Mouse (Mus musculus) adrenal gland, postnatal 36 days (tissue): ENCODE data around the gene Zmym2. TPM values are rescaled to one million over a fixed set of nuclear protein-coding genes. Genes with fewer than 3 reads are reported as not detected.
"Not testable (repeated sequence)": the region's sequence is repeated elsewhere in the genome, so short reads cannot be mapped to it uniquely, and the experiment has no call there.

ENCODE experiments used
- DNase-seq, 2 experiments: peaks; one replicate each; pipeline ENCODE4 v3.0.0; 2021; ENCODE audit warnings: mixed read lengths in 1 of 2
- long read RNA-seq, 2 experiments: library from polyadenylated mRNA; stranded (forward); transcript quantifications; one replicate each; pipeline ENCODE4 v2.0.0; 2021; ENCODE audit warnings: borderline sequencing depth in 2 of 2
- total RNA-seq, 2 experiments: library from RNA; stranded (reverse); gene quantifications; 2 replicates each; pipeline ENCODE4 v1.2.3; 2021

Zmym2 gene
- 10 to 100 TPM; 54.9 to 55.5 TPM for total RNA-seq
- long read RNA-seq, experiment 1, full-length matches to known transcripts = 1 of 4 reads
- long read RNA-seq, experiment 1, partial matches to known transcripts = 2 of 4 reads
- long read RNA-seq, experiment 1, other reads (novel, unspliced or antisense) = 1 of 4 reads
- long read RNA-seq, experiment 2, partial matches to known transcripts = 1 of 2 reads
- long read RNA-seq, experiment 2, other reads (novel, unspliced or antisense) = 1 of 2 reads

GRCm38 (mm10) chr14:56886594-56887513, at the start of gene Zmym2:
Gene Zmym2 (plus strand): TSS chr14:56886653.
- peak; percentile 73 to 84 for DNase-seq

DNA sequence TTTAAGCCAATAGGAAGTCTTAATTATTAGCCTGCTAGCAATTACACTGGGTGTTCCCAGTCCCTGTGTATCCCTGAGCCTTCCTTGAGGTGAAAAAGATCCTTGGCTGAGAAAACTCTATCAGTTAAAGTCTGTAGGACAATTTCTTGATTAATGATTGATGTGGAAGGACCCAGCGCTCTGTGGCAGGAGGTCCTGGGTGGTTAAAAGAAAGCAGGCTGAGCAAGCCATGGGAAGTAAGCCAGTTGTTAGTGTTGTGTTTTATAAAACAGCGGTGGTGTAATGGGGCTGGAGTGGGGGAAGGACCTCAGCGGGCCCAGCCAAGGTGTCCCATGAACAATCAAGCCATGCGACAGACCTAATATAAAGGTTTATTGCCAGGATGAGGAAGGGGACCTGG, 42.4 kb upstream of the Zmym2 start:
- DNase-seq = no peak

DNA sequence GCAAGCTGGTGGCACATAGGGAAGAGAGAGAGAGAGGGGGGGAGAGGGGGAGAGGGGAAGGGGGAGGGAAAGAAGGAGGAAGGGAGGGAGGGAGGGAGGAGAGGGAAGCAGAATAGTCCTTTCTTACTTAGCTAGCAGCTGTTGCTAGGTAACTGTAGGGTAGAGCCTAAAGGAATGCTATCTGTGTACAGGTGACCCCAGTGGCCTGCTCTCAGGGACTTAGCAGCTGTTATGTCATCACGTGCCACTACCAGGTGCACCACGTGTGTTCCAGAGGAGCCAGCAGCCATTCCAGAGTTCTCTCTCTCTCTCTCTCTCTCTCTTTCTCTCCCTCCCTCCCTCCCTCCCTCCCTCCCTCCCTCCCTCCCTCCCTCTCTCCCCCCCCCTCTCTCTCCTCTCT, 41.9 kb upstream of the Zmym2 start:
- no peak for DNase-seq

- no peak for DNase-seq
Observed at GRCm38 (mm10) chr14:56848322-56848721, 38.1 kb upstream of the Zmym2 start.

GRCm38 (mm10) chr14:56849681-56850080, 36.8 kb upstream of the Zmym2 start:
- peak; percentile 2 to 4 for DNase-seq

DNA sequence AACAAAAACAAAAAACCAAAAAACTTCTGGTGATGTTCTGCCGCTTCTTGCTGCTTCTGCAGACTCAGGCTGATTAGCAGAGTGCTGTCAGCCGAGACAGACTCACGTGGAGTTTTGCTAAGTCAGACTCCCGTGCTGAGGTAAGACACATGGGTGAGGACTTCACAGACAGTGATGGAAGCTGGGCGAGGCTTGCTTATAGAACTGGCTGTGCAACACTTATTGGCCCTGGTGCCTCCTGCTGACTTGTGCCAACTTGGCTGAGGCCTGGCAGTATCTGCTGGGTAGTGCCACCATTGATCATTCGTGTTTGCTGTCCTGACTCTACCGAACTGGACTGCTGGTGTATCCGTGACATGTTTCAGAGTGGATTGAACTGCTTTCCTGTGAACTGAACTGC, 22.4 kb upstream of the Zmym2 start:
- no peak for DNase-seq

- no peak for DNase-seq
Observed at GRCm38 (mm10) chr14:56864641-56865040, 21.8 kb upstream of the Zmym2 start.

GRCm38 (mm10) chr14:56865112-56865511, 21.3 kb upstream of the Zmym2 start:
- not testable (repeated sequence) for DNase-seq

GRCm38 (mm10) chr14:56873525-56873924, 12.9 kb upstream of the Zmym2 start:
- no peak for DNase-seq

DNA sequence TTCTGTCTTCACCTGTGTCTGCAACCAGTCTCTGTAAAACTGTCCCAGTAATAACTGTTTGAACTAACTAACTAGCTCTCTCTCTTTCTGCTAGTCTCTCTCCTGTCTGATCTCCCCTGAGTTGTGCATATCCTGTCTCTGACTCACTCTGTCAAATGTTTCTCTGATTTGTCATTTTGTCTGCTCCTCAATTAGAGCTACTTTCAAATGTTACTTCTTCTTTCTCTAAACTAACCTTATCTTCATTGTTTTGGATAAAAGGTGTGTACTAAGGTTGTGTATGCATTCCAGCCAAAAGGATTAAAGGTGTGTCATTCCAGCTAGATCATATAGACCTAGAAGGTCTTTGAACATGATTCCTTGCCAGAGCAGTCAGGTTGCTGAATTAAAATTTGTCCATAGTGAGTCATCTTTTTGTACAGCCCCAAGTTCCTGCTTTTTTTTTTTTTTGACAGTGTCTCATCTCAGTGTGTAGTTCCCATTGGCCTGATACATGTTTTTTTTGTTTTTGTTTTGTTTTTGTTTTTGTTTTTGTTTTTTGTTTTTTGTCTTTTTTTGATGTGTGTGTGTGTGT, 10.8 kb upstream of the Zmym2 start:
- DNase-seq = no peak

GRCm38 (mm10) chr14:56881271-56881670, 5.2 kb upstream of the Zmym2 start:
- DNase-seq = no peak

- DNase-seq = no peak
Observed at GRCm38 (mm10) chr14:56883431-56883830, 3.0 kb upstream of the Zmym2 start.

DNA sequence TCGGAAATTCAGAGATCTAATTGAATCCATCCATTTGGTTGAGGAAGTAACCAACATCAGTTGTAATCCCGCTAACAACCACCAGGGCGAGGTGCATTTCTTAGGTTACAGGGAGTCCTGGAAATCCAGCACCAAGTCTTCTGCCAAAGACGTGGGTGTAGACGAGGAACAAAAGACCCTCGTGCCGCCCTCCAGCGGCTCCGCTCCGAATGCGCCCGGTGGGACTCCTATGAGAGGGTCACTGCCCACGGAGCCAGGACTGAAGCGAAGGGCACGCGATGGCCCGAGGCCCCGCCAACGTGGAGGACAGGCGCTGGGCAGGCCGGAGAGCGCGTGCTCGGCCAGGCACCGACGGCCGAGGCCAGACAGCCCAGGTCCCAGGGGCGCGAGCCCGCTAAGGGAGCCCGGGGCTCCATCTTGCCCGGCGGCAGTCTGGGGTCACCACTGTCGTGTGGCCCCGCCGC, 1.1 kb upstream of the Zmym2 start:
- DNase-seq = peak; percentile 74 to 80

DNA sequence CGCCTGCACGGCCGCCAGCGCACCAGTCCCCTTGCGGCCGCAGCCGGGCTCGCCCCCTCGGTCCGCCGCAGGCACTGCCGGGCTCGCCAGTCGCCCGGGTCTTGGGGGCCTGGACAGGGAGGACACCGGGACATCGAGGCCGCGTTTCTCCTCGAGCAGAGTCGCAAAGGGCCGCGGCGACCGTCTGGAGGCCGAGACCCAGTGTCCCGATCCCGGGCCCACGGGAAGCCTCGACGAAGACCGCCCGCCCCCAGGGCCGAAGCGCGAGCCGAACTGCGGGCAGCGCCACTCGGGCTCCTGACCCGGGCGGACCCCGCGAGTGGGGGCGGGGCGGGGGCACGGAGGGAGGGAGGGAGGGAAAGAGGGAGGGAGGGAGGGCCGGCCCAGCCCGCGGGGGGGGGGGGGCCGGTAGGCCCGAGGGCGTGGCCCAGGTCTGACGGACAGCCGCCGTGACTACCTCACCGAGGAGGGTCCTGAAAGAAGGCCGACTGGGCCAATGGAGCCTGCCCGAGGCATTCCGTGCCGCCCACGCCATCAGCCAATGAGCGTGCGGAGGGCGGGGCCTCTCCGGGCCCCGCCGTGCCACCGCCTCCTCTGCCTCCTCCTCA, 363 bp upstream of the Zmym2 start:
- DNase-seq = peak; percentile 88 to 93

- no peak for DNase-seq
Observed at GRCm38 (mm10) chr14:56887514-56887880, 1.0 kb downstream of the Zmym2 start.

DNA sequence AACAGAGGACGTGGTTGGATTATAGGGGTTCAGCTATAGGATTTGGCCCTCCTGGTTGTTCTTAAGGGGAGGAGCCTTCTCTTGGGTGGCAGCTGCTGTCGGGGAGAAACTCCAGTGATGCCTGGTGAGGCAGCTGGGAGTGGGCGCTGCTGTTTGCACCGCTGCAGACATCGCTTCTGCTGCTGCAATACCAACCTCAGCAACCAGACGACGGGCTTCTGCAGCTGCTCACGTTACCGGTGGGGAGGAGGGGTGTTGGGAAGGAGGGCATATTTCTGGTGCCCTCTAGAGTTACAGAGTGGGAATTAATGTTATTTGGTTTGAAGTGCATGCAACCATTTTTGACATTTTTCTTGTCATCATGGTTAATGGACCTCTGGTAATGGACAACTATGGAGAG, 1.4 kb downstream of the Zmym2 start:
- peak; percentile 76 to 84 for DNase-seq

DNA sequence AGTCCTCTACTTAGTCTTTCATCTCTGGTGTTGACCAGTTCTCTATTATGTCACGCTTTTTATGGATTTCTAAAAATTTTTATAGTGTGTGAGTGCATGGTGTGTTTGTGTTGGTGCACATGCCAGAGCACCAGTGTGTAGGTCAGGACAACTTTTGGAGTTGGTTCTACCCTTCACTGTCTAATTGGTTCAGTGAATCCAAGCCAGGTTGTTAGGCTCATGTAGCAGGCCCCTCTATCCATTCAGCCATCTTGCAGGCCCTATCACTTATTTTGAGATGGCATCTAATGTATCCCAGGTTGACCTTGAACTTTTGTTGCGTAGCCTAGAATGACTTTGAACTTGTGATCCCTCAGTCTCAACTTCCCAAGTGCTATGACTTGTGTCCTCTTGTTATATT, 2.0 kb downstream of the Zmym2 start:
- DNase-seq = no peak

- no peak for DNase-seq
Observed at GRCm38 (mm10) chr14:56894417-56894816, 8.0 kb downstream of the Zmym2 start.

DNA sequence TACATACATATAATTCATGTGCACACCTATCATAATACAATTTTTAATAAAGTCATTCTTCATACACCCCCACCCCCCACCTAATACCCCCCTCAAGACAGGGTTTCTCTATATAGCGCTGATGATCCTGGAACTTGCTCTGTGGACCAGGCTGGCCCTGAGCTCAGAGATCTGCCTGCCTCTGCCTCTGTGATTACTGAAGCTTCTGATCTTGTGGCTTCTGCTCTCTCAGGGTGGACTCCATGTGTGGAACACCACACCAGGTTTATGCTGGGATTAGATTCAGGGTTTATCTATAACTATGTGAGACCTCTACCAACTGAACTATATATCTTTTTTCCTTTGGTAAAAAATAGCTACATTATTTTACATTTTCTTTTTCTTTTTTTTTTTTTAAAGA, 10.1 kb downstream of the Zmym2 start:
- no peak for DNase-seq

GRCm38 (mm10) chr14:56897475-56897874, 11.0 kb downstream of the Zmym2 start:
- no peak for DNase-seq

- no peak for DNase-seq
Observed at GRCm38 (mm10) chr14:56899656-56900055, 13.2 kb downstream of the Zmym2 start.

DNA sequence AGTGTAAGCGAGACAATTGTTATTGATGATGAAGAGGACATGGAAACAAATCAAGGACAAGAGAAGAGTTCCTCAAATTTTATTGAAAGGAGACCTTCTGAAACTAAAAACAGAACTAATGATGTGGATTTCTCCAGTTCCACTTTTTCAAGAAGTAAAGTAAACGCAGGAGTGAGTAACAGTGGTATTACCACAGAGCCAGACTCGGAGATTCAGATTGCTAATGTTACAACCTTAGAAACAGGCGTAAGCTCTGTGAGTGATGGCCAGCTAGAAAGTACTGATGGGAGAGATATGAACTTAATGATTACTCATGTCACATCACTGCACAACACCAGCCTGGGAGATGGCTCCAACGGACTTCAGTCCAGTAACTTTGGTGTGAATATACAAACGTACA, 16.6 kb downstream of the Zmym2 start:
- DNase-seq = peak in 1 of 2 experiments; percentile 12

GRCm38 (mm10) chr14:56905696-56906095, 19.2 kb downstream of the Zmym2 start:
- DNase-seq = no peak
